Mouse (Mus musculus) limb, embryonic 11.5 days (tissue): ENCODE results near the gene Yars. TPM values are rescaled to one million over a fixed set of nuclear protein-coding genes. Genes with fewer than 3 reads are reported as not detected.

ENCODE experiments used
- ATAC-seq: fragments of 200-750 bp; cut with Nextera tagmentation; 2 replicates; pipeline ENCODE4 v1.8.0; 2017; ENCODE audit warnings: low read depth; ENCODE audit not compliant: insufficient number of reproducible peaks, low FRiP score, low TSS enrichment
- DNase-seq: peaks from one replicate; pipeline ENCODE4 v3.0.0-alpha.2; 2015; ENCODE audit warnings: low spot score
- H3K27ac ChIP-seq: fragments of 300-500 bp; sonication (generic); replicated peaks from 2 replicates; pipeline ENCODE4 v1.5.1; 2014; ENCODE audit warnings: low read depth, mild to moderate bottlenecking, low read length
- H3K27me3 ChIP-seq: fragments of 300-500 bp; sonication (generic); 2 replicates; pipeline ENCODE4 v1.6.1; 2014; ENCODE audit warnings: mild to moderate bottlenecking, low read length, mixed read lengths; ENCODE audit not compliant: control insufficient read depth, insufficient read depth
- H3K36me3 ChIP-seq: fragments of 300-500 bp; sonication (generic); 2 replicates; pipeline ENCODE4 v1.6.1; 2014; ENCODE audit warnings: mild to moderate bottlenecking, low read length, moderate library complexity, mixed read lengths; ENCODE audit not compliant: control insufficient read depth, insufficient read depth
- H3K4me1 ChIP-seq: fragments of 300-500 bp; sonication (generic); 2 replicates; pipeline ENCODE4 v1.6.1; 2014; ENCODE audit warnings: low read length, mixed read lengths; ENCODE audit not compliant: control insufficient read depth, insufficient read depth
- H3K4me2 ChIP-seq: fragments of 300-500 bp; sonication (generic); 2 replicates; pipeline ENCODE4 v1.6.1; 2014; ENCODE audit warnings: low read depth, mild to moderate bottlenecking, moderate library complexity; ENCODE audit not compliant: severe bottlenecking
- H3K4me3 ChIP-seq: fragments of 300-500 bp; sonication (generic); 2 replicates; pipeline ENCODE4 v1.5.1; 2014; ENCODE audit warnings: low read depth, low read length
- H3K9ac ChIP-seq: fragments of 300-500 bp; sonication (generic); 2 replicates; pipeline ENCODE4 v1.6.1; 2014; ENCODE audit warnings: mild to moderate bottlenecking, low read length
- H3K9me3 ChIP-seq: fragments of 300-500 bp; sonication (generic); 2 replicates; pipeline ENCODE4 v1.6.1; 2016; ENCODE audit warnings: low read length; ENCODE audit not compliant: control insufficient read depth
- WGBS: fragments of 180-500 bp; shearing (Covaris S2); extraction: QIAGEN DNeasy Blood & Tissue Kit; methylation state at CpG from one replicate; pipeline ENCODE4 v1.1.7; 2014; 5-methylcytosine and 5-hydroxymethylcytosine counted together
- polyA plus RNA-seq: library from polyadenylated mRNA; unstranded; fragments of >200 nt; fragmentation: Nextera tagmentation; extraction: Ambion mirVana; gene quantifications from 2 replicates; pipeline ENCODE4 v1.2.1, GENCODE M21; 2014

The Yars gene
- polyA plus RNA-seq, 1 experiment from 2014 or later: 84.8 TPM

GRCm38 (mm10) chr4:129254571-129254970 is 65.0 kb downstream of the Yars start:
- Histone ChIP-seq H3K9me3 (no peaks in the 10 kb centered on the region), H3K27ac (no peak overlapping the region), H3K4me3 (no peak overlapping the region), H3K9ac (no peak overlapping the region), H3K36me3 (no peaks in the 10 kb centered on the region), H3K4me2 (no peak overlapping the region), H3K27me3 (peaks cover 5% of the 10 kb centered on the region; the same call in 1 of the 2 replicates), H3K4me1 (peaks cover 11% of the 10 kb centered on the region)
- WGBS: 96% methylated on average over 3 of the region's 3 CpGs
- no peak for DNase-seq
- ATAC-seq: no peak

- Histone ChIP-seq H3K27ac (no peak overlapping the region), H3K4me1 (peaks cover 4% of the 10 kb centered on the region), H3K9ac (no peak overlapping the region), H3K27me3 (no peaks in the 10 kb centered on the region), H3K4me3 (no peak overlapping the region), H3K4me2 (no peak overlapping the region), H3K36me3 (no peaks in the 10 kb centered on the region), H3K9me3 (no peaks in the 10 kb centered on the region)
- ATAC-seq: no peak
- 31% methylated on average over 8 of the region's 8 CpGs for WGBS
- no peak for DNase-seq
These were observed 67.2 kb downstream of the Yars start for GRCm38 (mm10) chr4:129256450-129257380.

- no peak overlapping the region for H3K9ac ChIP-seq
- no peak overlapping the region for H3K4me2 ChIP-seq
- H3K27ac ChIP-seq: no peak overlapping the region
These were observed 69.5 kb downstream of the Yars start for GRCm38 (mm10) chr4:129259101-129259500.

GRCm38 (mm10) chr4:129260678-129261077 is 71.1 kb downstream of the Yars start:
- ATAC-seq: no peak
- WGBS: 25% methylated on average over 6 of the region's 6 CpGs
- no peak for DNase-seq
- no peak overlapping the region for H3K4me3 ChIP-seq
- no peak overlapping the region for H3K27ac ChIP-seq
- no peaks in the 10 kb centered on the region for H3K36me3 ChIP-seq
- H3K4me2 ChIP-seq: no peak overlapping the region
- peaks cover 13% of the 10 kb centered on the region for H3K4me1 ChIP-seq
- no peaks in the 10 kb centered on the region for H3K9me3 ChIP-seq
- peak overlapping the region; percentile 19; the same call in 1 of the 2 replicates for H3K9ac ChIP-seq
- no peaks in the 10 kb centered on the region for H3K27me3 ChIP-seq

More at GRCm38 (mm10) chr4:129259101-129259500, 69.5 kb downstream of the Yars start:
- Histone ChIP-seq H3K4me1 (peaks cover 13% of the 10 kb centered on the region), H3K9me3 (no peaks in the 10 kb centered on the region), H3K4me3 (no peak overlapping the region), H3K36me3 (no peaks in the 10 kb centered on the region), H3K27me3 (no peaks in the 10 kb centered on the region)
- ATAC-seq (no peak), DNase-seq (no peak)
- 81% methylated on average over 4 of the region's 4 CpGs for WGBS

GRCm38 (mm10) chr4:129261196-129261595 is 71.6 kb downstream of the Yars start, which contains the start of gene C77080:
TSS of gene C77080 (minus strand) at chr4:129261404.
- H3K4me3 ChIP-seq: no peak within 1 kb of the TSS
- H3K4me1 ChIP-seq: peaks cover 13% of the 10 kb centered on the region
- H3K36me3 ChIP-seq: no peaks in the 10 kb centered on the region
- no peak within 1 kb of the TSS for H3K27ac ChIP-seq
- WGBS: 14% methylated on average over 3 of the region's 4 CpGs
- no peak within 1 kb of the TSS for H3K4me2 ChIP-seq
- ATAC-seq: no peak
- DNase-seq: no peak
- no peaks in the 10 kb centered on the region for H3K27me3 ChIP-seq
- H3K9ac ChIP-seq: peak within 1 kb of the TSS; percentile 19; the same call in 1 of the 2 replicates
- no peaks in the 10 kb centered on the region for H3K9me3 ChIP-seq

- H3K9me3 ChIP-seq: no peaks in the 10 kb centered on the region
- peaks cover 9% of the 10 kb centered on the region for H3K4me1 ChIP-seq
- H3K9ac ChIP-seq: no peak overlapping the region
- no peaks in the 10 kb centered on the region for H3K27me3 ChIP-seq
- no peak overlapping the region for H3K27ac ChIP-seq
- no peaks in the 10 kb centered on the region for H3K36me3 ChIP-seq
- no peak overlapping the region for H3K4me3 ChIP-seq
- WGBS: 30% methylated on average over 19 of the region's 19 CpGs
- peak; percentile 76 for DNase-seq
- no peak for ATAC-seq
- H3K4me2 ChIP-seq: peak overlapping the region; percentile 30
These were observed 73.9 kb downstream of the Yars start for GRCm38 (mm10) chr4:129263225-129264021.

- WGBS: 88% methylated on average over 4 of the region's 4 CpGs
- Histone ChIP-seq H3K4me2 (no peak overlapping the region), H3K36me3 (no peaks in the 10 kb centered on the region)
These were observed 76.6 kb downstream of the Yars start for GRCm38 (mm10) chr4:129266191-129266590.

GRCm38 (mm10) chr4:129266821-129267220 is 77.3 kb downstream of the Yars start:
- WGBS: 87% methylated on average over 5 of the region's 5 CpGs
- no peak for ATAC-seq
- no peak overlapping the region for H3K4me2 ChIP-seq
- no peak overlapping the region for H3K4me3 ChIP-seq
- no peaks in the 10 kb centered on the region for H3K36me3 ChIP-seq
- peaks cover 9% of the 10 kb centered on the region for H3K4me1 ChIP-seq
- H3K27me3 ChIP-seq: no peaks in the 10 kb centered on the region
- no peak overlapping the region for H3K27ac ChIP-seq
- DNase-seq: no peak
- no peaks in the 10 kb centered on the region for H3K9me3 ChIP-seq
- no peak overlapping the region for H3K9ac ChIP-seq

More at GRCm38 (mm10) chr4:129266191-129266590, 76.6 kb downstream of the Yars start:
- ATAC-seq: no peak
- no peaks in the 10 kb centered on the region for H3K9me3 ChIP-seq
- H3K4me3 ChIP-seq: no peak overlapping the region
- no peak for DNase-seq
- H3K27me3 ChIP-seq: no peaks in the 10 kb centered on the region
- H3K27ac ChIP-seq: no peak overlapping the region
- H3K9ac ChIP-seq: no peak overlapping the region
- peaks cover 9% of the 10 kb centered on the region for H3K4me1 ChIP-seq
